Mouse (Mus musculus): ENCODE measurements around the gene Krtap31-2. TPM values are rescaled to one million over a fixed set of nuclear protein-coding genes. Genes with fewer than 3 reads are reported as not detected.

Krtap31-2 gene
- total RNA-seq (2021): not detected

- intact Hi-C loops (cut with DNase I): no loop called here
- DNase-seq (ENCODE audit: low spot score in 2 of 2): no peak
Observed at GRCm38 (mm10) chr11:99935991-99936390, at the start of gene Krtap31-2. Gene Krtap31-2, plus strand, starts transcription at chr11:99936291.

GRCm38 (mm10) chr11:99907620-99908019, 28.5 kb upstream of the Krtap31-2 start, which contains the start of gene Krtap31-1:
Gene Krtap31-1, plus strand, starts transcription at chr11:99907920.
- intact Hi-C loops (cut with DNase I): no loop called here

GRCm38 (mm10) chr11:99914451-99914850, 21.6 kb upstream of the Krtap31-2 start, which contains the start of gene Gm11565:
Gene Gm11565, plus strand, starts transcription at chr11:99914751.
- no peak for DNase-seq (ENCODE audit: low spot score in 2 of 2)
- intact Hi-C loops (cut with DNase I): no loop called here

More at GRCm38 (mm10) chr11:99907620-99908019, 28.5 kb upstream of the Krtap31-2 start, which contains the start of gene Krtap31-1:
- DNase-seq (ENCODE audit: low spot score in 2 of 2): no peak

- intact Hi-C loops (cut with DNase I): no loop called here
- no peak for DNase-seq (ENCODE audit: low spot score in 2 of 2)
Observed at GRCm38 (mm10) chr11:99937751-99938264, 1.7 kb downstream of the Krtap31-2 start.

GRCm38 (mm10) chr11:99948175-99948574, 12.1 kb downstream of the Krtap31-2 start, which contains the start of gene Krtap9-5:
Gene Krtap9-5, plus strand, starts transcription at chr11:99948475.
- no peak for DNase-seq (ENCODE audit: low spot score in 2 of 2)
- intact Hi-C loops (cut with DNase I): no loop called here

- DNase-seq (ENCODE audit: low spot score in 2 of 2): no peak
- intact Hi-C loops (cut with DNase I): no loop called here
Observed at GRCm38 (mm10) chr11:99964213-99964612, 28.1 kb downstream of the Krtap31-2 start.

- intact Hi-C loops (cut with DNase I): no loop called here
- no peak for DNase-seq (ENCODE audit: low spot score in 2 of 2)
Observed at GRCm38 (mm10) chr11:99965961-99966360, 29.9 kb downstream of the Krtap31-2 start.

GRCm38 (mm10) chr11:99978953-99979352, 42.9 kb downstream of the Krtap31-2 start, which contains the start of gene Krtap29-1:
Gene Krtap29-1, minus strand, starts transcription at chr11:99979053.
- intact Hi-C loops (cut with DNase I): no loop called here
- DNase-seq (ENCODE audit: low spot score in 2 of 2): no peak

GRCm38 (mm10) chr11:99982731-99983130, 46.6 kb downstream of the Krtap31-2 start:
- no peak for DNase-seq (ENCODE audit: low spot score in 2 of 2)
- intact Hi-C loops (cut with DNase I): no loop called here

GRCm38 (mm10) chr11:99983442-99983841, 47.4 kb downstream of the Krtap31-2 start:
- intact Hi-C loops (cut with DNase I): no loop called here
- no peak for DNase-seq (ENCODE audit: low spot score in 2 of 2)

GRCm38 (mm10) chr11:99985291-99986092, 49.4 kb downstream of the Krtap31-2 start:
- intact Hi-C loops (cut with DNase I): no loop called here
- DNase-seq (ENCODE audit: low spot score in 2 of 2): peak; percentile 54 to 55

GRCm38 (mm10) chr11:99986180-99986647, 50.1 kb downstream of the Krtap31-2 start, which contains the start of gene Krtap16-1:
Gene Krtap16-1, minus strand, starts transcription at chr11:99986597.
- DNase-seq (ENCODE audit: low spot score in 2 of 2): no peak
- intact Hi-C loops (cut with DNase I): no loop called here

Other genes starting within 250 kb of the Krtap31-2 start
- gene Gm14190, start 245.6 kb upstream of the Krtap31-2 start, total RNA-seq (2021): not detected
- not detected for gene Gm14180, start 202.0 kb upstream of the Krtap31-2 start, total RNA-seq (2021)
- not detected for gene Gm11595, start 163.4 kb upstream of the Krtap31-2 start, total RNA-seq (2021)
- gene Krtap4-8, start 155.6 kb upstream of the Krtap31-2 start, total RNA-seq (2021): not detected
- gene Krtap4-9, start 151.1 kb upstream of the Krtap31-2 start, total RNA-seq (2021): not detected
- not detected for gene Gm11596, start 142.8 kb upstream of the Krtap31-2 start, total RNA-seq (2021)
- gene Gm11569, start 137.4 kb upstream of the Krtap31-2 start, total RNA-seq (2021): not detected
- not detected for gene Gm11554, start 131.8 kb upstream of the Krtap31-2 start, total RNA-seq (2021)
- not detected for gene Krtap4-13, start 126.4 kb upstream of the Krtap31-2 start, total RNA-seq (2021)
- not detected for gene Gm11564, start 120.6 kb upstream of the Krtap31-2 start, total RNA-seq (2021)
- gene 2300003K06Rik, start 98.2 kb upstream of the Krtap31-2 start, total RNA-seq (2021): not detected
- not detected for gene Krtap4-16, start 84.7 kb upstream of the Krtap31-2 start, total RNA-seq (2021)
- not detected for gene Gm11568, start 78.4 kb upstream of the Krtap31-2 start, total RNA-seq (2021)
- not detected for gene Gm11559, start 71.8 kb upstream of the Krtap31-2 start, total RNA-seq (2021)
- not detected for gene Krtap9-1, start 62.9 kb upstream of the Krtap31-2 start, total RNA-seq (2021)
- gene Gm11567, start 57.1 kb upstream of the Krtap31-2 start, total RNA-seq (2021): not detected
- not detected for gene Krtap31-1, start 28.4 kb upstream of the Krtap31-2 start, total RNA-seq (2021)
- not detected for gene Gm11565, start 21.5 kb upstream of the Krtap31-2 start, total RNA-seq (2021)
- not detected for gene Krtap9-5, start 12.2 kb downstream of the Krtap31-2 start, total RNA-seq (2021)
- gene Krtap29-1, start 42.8 kb downstream of the Krtap31-2 start, total RNA-seq (2021): not detected
- not detected for gene Krtap16-1, start 50.3 kb downstream of the Krtap31-2 start, total RNA-seq (2021)
- not detected for gene Krtap17-1, start 57.7 kb downstream of the Krtap31-2 start, total RNA-seq (2021)
- gene Krt33a, start 79.9 kb downstream of the Krtap31-2 start, total RNA-seq (2021): not detected
- not detected for gene Krt33b, start 93.6 kb downstream of the Krtap31-2 start, total RNA-seq (2021)
- not detected for gene Krt34, start 105.3 kb downstream of the Krtap31-2 start, total RNA-seq (2021)
- not detected for gene Krt31, start 114.3 kb downstream of the Krtap31-2 start, total RNA-seq (2021)
- not detected for gene Krt32, start 151.9 kb downstream of the Krtap31-2 start, total RNA-seq (2021)
- gene Krt35, start 159.9 kb downstream of the Krtap31-2 start, total RNA-seq (2021): not detected
- not detected for gene Krt36, start 169.3 kb downstream of the Krtap31-2 start, total RNA-seq (2021)
- not detected for gene Krt13, start 185.3 kb downstream of the Krtap31-2 start, total RNA-seq (2021)
- gene Krt15, start 199.6 kb downstream of the Krtap31-2 start, total RNA-seq (2021): not detected
- not detected for gene Krt19, start 212.4 kb downstream of the Krtap31-2 start, total RNA-seq (2021)